Mouse (Mus musculus) telencephalon, adult 2 months (tissue): ENCODE results near the gene Cacna2d4.
"Not testable (repeated sequence)": the region's sequence is repeated elsewhere in the genome, so short reads cannot be mapped to it uniquely, and the experiment has no call there.

Experiments
- DNase-seq: peaks from one replicate; pipeline ENCODE4 v3.0.0-alpha.2; 2011; ENCODE audit warnings: low read depth, low spot score

The Cacna2d4 gene

DNA sequence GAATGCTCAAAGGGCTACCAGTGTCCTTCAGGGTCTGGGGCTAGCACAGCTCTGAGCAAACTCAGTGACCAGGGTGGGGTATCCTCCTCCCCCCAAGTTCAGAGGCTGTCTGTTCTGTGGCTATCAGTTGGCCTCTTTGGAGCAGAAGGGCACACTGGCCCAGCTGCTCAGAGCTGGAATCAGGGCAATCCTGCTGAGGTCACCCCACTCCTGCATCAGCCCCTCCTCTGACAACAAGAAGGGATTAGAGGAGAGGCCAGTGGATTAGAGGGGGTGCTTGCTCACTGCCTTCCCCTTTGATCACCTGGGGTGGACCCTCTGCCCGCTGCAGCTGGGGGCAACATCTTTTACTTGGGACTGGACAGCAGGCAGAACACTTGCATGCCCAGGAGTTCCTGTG is at the start of gene Cacna2d4:
Gene Cacna2d4, plus strand, starts transcription at position 286 of the 400 bp plus-strand sequence.
- no peak for DNase-seq

DNA sequence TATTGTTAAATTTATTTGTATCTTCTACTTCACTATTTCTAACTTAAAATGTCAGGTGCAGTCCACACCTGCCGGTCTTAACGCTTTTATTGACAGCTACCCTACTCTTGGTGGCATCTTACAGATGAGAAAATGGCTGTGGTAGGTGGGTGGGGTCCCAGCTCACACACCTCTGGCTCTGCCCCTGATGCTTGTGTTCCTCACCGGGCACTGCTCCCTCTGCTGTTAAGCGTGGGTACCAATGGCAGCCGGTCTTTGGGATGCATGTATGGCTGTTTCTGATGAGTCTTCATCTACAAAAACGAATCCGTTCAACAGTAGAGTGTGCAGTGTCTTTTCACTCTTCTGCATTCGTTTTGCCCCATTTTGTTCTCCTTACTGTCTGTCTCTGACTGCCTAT is 49.7 kb upstream of the Cacna2d4 start:
- DNase-seq: no peak

- no peak for DNase-seq
Observed at GRCm38 (mm10) chr6:119187631-119188030, 48.7 kb upstream of the Cacna2d4 start.

DNA sequence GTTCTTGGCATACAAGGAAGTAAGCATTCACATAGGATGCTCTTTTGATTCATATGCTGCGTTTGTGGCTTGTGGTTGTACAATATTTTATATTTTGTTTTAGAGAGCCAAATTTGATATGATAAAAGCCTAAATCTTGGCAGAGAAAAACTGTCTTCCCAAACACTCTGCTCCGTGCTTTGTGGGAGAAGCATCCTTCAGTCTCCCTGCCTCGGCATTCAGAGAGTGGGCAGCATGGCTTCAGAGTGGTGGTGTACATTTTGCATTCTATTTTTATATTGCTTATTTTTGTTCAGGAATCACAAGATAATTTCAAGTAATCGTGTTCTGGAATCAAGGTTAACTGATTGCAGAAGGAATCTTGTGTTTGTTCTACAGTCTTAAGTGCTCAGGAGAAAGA is 44.8 kb upstream of the Cacna2d4 start:
- DNase-seq: peak; percentile 48

GRCm38 (mm10) chr6:119193571-119194154 is 42.7 kb upstream of the Cacna2d4 start:
- DNase-seq: no peak

DNA sequence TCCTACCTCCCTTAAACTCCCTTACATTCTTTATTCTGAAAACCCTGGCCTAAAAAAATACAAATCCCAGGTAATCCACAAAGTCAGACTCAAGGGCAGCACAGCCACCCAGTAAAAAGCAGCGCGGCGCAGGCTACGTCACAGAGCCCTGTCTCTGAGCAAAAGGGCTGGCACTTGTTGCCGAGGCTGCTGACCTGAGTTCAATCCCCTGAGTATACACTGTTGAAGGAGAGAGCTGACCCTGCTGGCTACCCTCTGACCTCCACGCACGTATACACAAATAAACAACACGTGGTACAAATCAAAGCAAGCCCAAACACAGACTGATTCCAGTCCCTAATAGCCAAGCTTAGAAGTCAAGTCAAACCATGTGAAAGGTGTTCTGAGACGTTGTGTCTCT is 42.2 kb upstream of the Cacna2d4 start:
- no peak for DNase-seq

GRCm38 (mm10) chr6:119194601-119195000 is 41.7 kb upstream of the Cacna2d4 start:
- DNase-seq: no peak

DNA sequence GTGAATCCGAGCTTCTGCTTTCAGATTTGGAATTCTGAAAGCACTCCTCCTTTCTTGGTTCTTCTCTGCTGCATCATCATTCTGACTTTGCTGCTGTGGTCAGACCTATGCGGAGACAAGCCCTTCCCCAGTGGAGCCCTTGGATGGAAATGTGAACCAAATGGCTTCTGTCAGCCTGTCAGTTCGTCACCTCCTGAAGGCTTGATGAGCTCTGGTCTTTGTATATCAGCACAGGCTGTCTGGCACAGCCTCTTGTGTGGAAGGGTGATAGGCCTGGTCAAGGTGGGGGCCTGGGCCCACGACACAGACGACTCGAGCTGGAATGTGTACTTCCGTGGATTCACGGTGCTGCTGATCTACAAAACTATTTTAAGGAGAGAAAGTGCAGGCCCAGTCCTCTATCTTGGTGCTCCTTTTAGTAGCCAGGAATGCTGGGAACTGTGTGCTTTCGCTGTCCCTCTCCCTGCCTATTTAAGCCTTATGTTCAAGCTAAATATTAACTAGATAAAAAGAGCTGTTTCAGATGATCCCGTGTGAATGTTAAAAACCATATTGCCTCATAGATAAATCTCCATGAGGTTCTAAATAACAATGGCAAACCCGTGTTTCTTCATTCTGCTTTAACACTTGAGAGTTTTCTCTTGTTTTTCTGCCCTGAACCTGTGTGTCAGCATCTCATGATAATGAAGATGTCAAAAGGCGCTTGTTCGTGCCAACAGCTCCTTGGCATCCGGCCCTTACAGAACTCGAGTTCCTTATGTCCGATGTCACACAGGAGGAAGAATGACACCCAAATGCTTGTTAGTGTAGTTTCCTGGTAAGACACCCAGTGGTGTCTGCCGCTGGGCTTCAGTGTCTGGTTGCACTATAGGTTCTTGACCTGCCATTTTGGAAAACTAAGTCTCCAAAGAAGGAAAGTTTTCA is 39.7 kb upstream of the Cacna2d4 start, which contains the start of gene Cacna1c:
Gene Cacna1c, minus strand, starts transcription at position 37 of the 924 bp plus-strand sequence.
- DNase-seq: no peak

DNA sequence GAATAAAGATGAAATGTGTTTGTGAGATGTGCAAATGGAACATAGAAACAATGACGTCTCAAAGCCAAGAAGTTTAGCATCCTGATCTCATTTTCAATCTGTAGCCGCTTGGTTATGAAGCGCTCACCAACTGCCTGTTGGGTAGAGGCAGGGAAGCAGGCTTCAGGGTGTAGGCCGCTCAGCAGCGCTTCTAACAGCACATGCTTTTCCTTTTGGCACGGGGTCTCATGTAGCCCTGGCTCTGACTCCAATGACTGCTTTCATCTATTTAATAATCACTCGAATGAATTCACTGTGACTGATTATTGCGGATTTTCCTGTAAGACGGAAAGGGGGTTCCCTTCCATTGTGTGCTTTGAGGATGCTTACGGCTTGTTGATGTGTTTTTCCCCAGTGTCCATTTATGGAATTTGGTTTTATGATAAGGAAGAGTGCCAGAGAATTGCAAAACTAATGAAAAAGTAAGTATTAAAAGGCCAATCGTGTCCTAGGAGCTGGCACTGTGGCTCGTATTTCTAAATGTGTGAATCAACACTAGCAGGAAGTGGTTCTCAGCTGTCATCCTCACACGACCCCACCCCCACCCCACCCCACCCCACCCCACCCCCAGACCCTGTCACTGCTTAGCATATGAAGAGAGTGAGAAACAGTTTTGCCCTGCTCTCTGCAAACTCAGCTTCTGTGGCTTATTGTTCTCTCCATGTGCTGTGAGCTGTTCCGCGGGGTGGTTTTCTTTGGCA is 37.6 kb upstream of the Cacna2d4 start:
- no peak for DNase-seq

GRCm38 (mm10) chr6:119199274-119199879 is 36.9 kb upstream of the Cacna2d4 start:
- no peak for DNase-seq

GRCm38 (mm10) chr6:119200362-119200761 is 36.0 kb upstream of the Cacna2d4 start:
- no peak for DNase-seq

- DNase-seq: no peak
Observed at GRCm38 (mm10) chr6:119201575-119201974, 34.8 kb upstream of the Cacna2d4 start.

DNA sequence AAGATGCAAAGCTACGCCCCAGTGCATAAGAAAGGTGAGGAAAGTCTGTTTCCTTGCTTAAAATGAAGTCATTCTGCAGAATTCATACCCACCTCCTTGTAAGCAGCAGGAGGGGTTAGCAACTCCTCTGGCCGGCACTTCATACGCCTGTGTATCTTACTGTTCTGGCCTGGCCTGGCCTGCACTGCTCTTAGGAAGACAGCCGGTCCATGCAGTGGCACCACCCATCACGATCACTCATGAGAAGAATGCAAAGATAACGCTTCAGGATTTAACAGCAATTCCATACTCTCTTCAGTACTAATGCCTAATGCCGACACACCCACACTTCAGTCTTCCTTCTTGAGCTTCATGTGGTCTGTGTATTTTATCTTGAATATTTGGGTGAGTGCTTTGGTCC is 32.0 kb upstream of the Cacna2d4 start:
- no peak for DNase-seq

DNA sequence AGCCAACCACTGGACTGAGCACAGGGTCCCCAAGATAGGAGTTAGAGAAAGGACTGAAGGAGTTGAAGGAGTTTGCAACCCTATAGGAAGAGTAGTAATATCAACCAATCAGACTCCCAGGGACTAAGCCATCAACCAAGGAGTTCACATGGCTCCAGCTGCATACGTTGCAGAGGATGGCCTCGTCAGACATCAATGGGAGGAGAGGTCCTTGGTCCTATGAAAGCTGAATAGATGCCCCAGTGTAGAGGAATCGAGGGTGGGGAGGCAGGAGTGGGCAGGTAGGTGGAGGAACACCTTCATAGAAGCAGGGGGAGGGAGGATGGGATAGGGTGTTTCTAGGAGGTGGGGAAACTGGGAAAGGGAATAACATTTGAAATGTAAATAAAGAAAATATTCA is 31.4 kb upstream of the Cacna2d4 start:
- DNase-seq: no peak

GRCm38 (mm10) chr6:119206006-119206405 is 30.3 kb upstream of the Cacna2d4 start:
- DNase-seq: not testable (repeated sequence)

DNA sequence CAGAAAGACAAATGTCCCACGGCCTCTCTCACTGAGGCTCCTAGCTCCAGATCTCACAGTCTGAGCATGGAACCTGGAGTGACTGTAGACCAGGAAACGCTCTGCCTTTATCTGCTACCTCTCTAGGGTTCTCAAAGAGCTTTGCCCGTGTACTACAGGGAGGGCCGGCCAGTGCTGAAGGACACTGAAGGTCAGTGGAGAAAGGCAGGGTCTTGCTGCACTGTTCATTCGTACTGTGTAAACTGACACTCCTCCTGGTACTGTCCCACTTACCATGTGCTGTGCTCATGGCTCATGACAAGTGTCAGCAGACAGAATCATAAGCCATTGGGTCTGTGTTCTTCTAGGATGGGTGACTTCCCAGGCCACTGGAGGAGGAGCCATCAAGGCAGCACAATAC is 23.0 kb upstream of the Cacna2d4 start:
- no peak for DNase-seq

GRCm38 (mm10) chr6:119214190-119214589 is 22.1 kb upstream of the Cacna2d4 start:
- DNase-seq: no peak

- DNase-seq: no peak
Observed at GRCm38 (mm10) chr6:119215040-119215613, 21.2 kb upstream of the Cacna2d4 start.

DNA sequence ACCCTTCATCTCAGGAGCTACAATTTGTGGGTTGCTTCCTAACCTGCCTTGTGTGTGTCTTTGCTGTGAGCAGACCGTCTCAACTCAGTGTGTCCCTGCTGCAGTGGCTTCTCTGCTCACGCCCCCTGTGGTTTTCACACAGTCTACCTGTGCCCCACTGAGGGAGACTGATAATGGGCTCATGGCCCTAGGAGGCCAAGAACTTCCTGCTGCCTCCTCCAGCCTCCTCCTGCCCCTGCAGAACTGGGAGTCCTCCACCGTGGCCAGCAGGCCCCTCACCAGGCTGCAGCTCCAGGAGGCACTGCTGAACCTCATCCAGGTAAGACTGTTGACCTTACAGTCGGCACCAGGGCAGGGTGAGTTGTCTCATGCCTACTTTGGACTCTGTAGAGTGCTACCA is 18.7 kb upstream of the Cacna2d4 start:
- DNase-seq: no peak

GRCm38 (mm10) chr6:119218591-119218990 is 17.7 kb upstream of the Cacna2d4 start:
- DNase-seq: no peak

DNA sequence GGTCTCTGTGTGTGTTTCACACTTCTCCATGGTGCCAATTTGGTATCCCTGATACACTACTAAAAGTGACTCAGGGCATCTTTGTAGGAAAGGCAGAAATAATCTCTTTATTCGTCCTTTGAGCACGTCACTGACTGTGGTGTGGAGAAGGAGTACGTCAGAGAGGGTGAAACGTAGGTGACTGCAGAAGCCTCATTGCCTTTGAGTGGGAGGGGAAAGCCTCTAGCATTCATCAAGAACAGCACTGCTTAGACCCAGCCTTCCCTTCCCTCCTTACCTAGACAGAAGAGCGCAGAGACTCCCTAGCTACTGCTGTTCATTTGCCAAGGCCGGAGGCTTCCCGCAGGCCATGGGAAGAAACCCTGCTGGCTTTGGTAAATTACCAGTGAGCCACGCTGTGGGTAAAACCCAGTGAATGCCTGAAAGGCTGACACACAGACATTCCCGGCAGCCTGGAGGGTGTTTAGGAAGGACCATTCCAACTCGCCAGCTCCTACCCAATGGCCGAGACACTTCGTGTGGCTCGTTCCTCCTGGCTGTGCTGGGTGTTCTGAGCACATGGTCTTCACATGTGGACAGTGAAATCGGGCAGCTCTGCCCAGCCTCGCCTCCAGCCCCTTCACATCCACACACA is 17.0 kb upstream of the Cacna2d4 start:
- DNase-seq: no peak
